Mouse (Mus musculus): ENCODE results near the gene Cyp2c40.
"Not testable (repeated sequence)": the region's sequence is repeated elsewhere in the genome, so short reads cannot be mapped to it uniquely, and the experiment has no call there.

The Cyp2c40 gene

DNA sequence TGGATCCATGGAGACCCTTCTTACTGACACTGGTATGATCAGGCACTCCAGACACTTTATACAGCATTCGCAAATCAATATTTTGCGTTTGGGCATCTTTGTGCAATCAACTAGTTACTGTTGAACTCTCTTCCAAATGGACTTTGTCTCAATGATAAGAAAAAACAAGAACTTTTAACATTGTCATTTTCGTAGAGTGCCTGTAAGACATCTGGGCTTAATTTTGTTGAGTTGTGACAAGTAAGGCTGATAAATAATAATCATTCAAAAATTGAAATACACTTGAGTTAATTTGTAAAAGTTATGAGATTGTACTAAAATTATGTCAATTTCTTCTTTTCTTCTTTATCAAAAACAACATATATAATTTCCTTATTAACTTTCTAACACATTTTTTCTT lies at the start of gene Cyp2c40:
TSS of gene Cyp2c40 (minus strand) at position 101 of the 400 bp plus-strand sequence.
- not testable (repeated sequence) for DNase-seq

DNA sequence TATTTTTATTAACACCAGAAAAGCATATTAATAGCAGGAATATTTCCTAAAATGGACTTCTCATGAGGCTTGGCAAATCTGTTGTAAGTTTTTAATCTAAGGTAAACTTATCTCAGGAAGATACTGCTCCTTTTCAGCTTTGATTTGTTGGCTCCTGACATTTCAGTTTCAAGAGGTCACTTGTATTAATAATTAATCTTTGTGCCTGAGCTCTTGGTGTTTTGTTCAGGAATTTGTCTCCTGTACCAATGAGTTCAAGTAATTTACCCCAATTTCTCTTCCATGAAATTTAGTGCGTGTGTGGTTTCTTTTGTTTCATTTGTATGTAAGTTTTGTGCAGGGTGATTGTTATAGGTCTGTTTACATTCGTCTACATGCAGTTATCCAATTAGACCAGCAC lies 8.3 kb upstream of the Cyp2c40 start:
- not testable (repeated sequence) for DNase-seq

DNA sequence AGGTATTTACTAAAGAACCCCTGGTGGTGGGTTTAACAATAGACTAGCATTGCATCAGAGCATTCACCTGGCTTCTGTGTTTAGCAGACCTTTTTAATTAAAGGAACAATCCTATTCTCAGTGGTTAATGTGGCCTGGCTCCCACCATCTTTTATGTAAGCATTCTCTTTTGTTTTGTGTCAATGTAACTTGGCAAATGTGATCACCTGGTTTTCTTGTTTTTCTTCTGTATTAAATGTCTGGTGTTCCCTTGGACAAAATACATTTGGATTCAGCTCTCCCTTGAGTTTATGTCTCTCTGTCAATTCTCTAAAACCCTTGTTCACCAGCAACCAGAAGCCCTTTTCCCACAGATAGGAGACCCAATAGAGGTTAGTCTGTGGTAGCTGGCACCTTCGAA lies 3.8 kb upstream of the Cyp2c40 start:
- DNase-seq, result not testable (repeated sequence)

DNA sequence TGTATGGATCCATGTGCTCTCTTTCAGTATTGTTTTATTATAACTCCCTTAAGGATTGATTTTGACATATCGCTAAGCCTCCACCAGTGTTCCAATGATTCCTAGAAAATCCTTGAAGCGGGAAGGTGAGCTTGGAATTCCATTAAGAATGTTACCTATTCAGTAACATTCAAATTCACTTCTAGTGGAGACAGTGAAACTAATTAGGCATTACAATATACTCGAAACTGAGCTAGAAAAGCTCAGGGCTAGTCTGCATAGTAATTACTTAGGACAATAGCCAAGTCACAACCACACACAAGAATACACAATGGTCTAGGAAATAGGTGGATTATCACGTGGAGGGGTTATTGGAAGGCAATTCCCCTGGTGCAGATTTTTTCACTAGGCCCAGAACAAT lies 3.4 kb upstream of the Cyp2c40 start:
- DNase-seq, result not testable (repeated sequence)

DNA sequence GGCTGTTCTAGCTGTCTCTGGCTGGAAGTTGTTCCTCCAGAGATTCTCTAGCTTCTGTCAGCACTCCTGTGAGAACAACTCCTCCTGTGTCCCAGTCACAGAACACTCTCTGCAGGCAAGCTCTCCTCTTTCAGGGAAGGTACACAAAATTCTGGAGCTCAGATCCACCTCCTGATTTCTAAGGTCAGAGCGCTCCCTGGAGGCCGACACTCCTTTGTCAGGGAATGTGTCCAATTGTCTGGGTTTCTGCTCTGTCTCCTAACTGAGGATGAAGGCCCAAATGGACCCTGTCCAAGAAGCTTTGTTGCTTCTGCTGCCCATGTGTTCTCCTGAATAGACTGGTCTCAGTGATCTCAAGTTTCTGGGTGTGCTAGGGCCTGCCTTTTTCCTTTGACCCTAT lies 27.2 kb downstream of the Cyp2c40 start:
- DNase-seq, result peak; percentile 34

DNA sequence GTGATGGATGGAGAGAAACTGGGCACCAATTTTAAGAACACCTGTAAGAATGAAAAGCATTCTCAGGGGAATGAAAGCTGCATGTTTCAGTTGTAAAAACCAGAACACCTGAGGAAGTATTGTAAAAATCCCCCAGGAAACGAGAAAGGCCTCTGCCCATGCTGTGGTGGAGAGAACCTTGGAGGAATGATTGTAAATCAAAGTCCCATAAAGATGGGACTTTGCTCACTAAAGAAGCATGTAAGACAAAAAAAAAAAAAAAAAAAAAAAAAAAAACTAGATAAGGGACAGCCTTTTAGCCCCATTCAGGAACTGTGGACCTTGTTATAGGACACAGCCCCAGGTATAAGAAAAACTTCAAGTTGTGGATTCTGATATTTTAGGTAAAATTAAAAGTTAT lies 67.3 kb downstream of the Cyp2c40 start:
- no peak for DNase-seq

DNA sequence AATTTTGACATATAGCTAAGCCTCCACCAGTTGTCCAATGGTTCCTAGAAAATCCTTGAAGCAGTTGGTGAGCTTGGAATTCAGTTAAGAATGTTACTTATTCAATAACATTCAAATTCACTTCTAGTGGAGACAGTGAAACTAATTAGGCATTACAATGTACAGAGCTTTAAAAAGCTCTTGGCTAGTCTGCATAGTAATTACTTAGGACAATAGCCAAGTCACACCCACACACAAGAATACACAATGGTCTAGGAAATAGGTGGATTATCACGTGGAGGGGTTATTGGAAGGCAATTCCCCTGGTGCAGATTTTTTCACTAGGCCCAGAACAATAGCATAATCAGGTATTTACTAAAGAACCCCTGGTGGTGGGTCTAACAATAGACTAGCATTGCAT lies 68.3 kb downstream of the Cyp2c40 start:
- not testable (repeated sequence) for DNase-seq

DNA sequence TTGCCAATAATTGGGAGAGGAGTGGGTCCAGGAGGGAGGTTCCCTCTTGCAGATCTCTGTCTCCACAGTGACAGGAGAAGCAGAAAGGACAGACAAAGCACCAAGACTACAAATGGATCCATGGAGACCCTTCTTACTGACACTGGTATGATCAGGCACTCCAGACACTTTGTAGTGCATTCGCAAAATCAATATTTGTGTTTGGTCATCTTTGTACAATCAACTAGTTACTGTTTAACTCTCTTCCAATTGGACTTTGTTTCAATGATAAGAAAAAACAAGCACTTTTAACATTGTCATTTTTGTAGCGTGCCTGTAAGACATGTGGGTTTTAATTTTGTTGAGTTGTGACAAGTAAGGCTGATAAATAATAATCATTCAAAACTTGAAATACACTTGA lies 71.7 kb downstream of the Cyp2c40 start, which contains the start of gene Cyp2c68:
TSS of gene Cyp2c68 (minus strand) at position 135 of the 400 bp plus-strand sequence.
- DNase-seq, result no peak
